Mouse (Mus musculus): ENCODE results near the gene Mrpl3. TPM values are rescaled to one million over a fixed set of nuclear protein-coding genes. Genes with fewer than 3 reads are reported as not detected.
"Not testable (repeated sequence)": the region's sequence is repeated elsewhere in the genome, so short reads cannot be mapped to it uniquely, and the experiment has no call there.

Mrpl3 gene
- polyA plus RNA-seq, 1 experiment from 2014 or later = 105 TPM

GRCm38 (mm10) chr9:105072991-105073748 lies 20.1 kb downstream of the Mrpl3 start:
- Histone ChIP-seq H3K9me3 (no peaks in the 10 kb centered on the region), H3K4me1 (replicated peaks) (peaks cover 7% of the 10 kb centered on the region), H3K27me3 (no peaks in the 10 kb centered on the region), H3K9ac (replicated peaks) (no peak overlapping the region), H3K4me2 (replicated peaks) (no peak overlapping the region), H3K4me3 (replicated peaks) (no peak overlapping the region), H3K27ac (no peak overlapping the region), H3K36me3 (peaks cover 80% of the 10 kb centered on the region)
- 32% methylated on average over 4 of the region's 4 CpGs for WGBS
- ATAC-seq = no peak

DNA sequence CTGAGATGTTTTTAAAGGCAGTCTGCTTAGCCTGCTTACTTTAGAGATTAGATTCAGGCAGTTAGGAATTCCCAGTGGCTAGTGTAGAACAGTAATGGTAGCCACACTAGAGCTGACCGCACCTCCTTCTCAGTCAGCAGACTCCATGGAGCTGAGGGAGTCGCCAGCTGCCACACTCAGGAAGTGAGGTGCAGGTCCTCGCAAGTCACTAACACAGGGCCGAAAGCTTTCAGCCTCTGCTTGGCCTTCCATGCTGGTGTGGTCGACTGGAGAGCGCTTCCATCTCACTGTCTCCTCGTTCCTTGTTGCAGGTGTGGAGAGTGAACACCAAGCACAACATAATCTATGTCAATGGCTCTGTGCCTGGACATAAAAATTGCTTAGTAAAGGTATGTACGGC lies 21.8 kb downstream of the Mrpl3 start:
- Histone ChIP-seq H3K4me3 (replicated peaks) (no peak overlapping the region), H3K4me1 (replicated peaks) (peaks cover 7% of the 10 kb centered on the region), H3K36me3 (peaks cover 73% of the 10 kb centered on the region), H3K27me3 (no peaks in the 10 kb centered on the region), H3K4me2 (replicated peaks) (no peak overlapping the region), H3K27ac (no peak overlapping the region), H3K9me3 (no peaks in the 10 kb centered on the region), H3K9ac (replicated peaks) (no peak overlapping the region)
- no peak for ATAC-seq
- WGBS = 92% methylated on average over 8 of the region's 8 CpGs

DNA sequence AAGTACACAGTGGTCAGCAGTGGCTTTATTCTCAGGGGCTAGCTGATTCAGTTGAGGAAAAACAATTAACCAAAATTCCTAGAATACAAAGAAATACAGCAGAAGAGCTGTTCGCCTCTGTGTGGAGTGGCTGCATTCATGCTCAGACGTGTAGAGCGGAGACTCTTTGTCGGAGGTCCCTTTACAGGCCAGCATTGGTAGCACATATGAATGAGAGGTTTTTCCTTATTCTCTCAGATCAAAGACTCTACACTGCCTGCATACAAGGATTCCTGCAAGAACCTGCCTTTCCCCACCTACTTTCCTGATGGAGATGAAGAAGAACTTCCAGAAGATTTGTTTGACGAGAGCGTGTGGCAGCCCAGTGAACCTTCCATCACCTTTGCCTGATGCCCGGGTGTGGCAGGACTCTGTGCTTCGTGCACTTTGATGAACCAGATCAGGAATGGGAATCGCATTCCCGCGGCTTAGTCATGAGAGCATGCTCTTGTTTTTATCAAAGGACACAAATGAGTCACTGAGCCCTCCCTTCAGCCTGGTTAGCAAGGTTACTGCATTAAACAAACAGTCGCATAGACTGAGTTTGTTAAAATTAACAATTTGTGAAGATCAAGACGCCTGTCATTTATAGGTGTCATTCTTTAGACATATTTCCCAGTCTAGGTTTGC lies 23.9 kb downstream of the Mrpl3 start:
- Histone ChIP-seq H3K36me3 (peaks cover 57% of the 10 kb centered on the region), H3K4me1 (replicated peaks) (peaks cover 7% of the 10 kb centered on the region), H3K27ac (no peak overlapping the region), H3K9me3 (no peaks in the 10 kb centered on the region), H3K4me3 (replicated peaks) (no peak overlapping the region), H3K9ac (replicated peaks) (no peak overlapping the region), H3K4me2 (replicated peaks) (no peak overlapping the region), H3K27me3 (no peaks in the 10 kb centered on the region)
- no peak for ATAC-seq
- 92% methylated on average over 13 of the region's 13 CpGs for WGBS

GRCm38 (mm10) chr9:105078460-105078859 lies 25.4 kb downstream of the Mrpl3 start:
- 89% methylated on average over 4 of the region's 4 CpGs for WGBS
- H3K4me3 ChIP-seq (replicated peaks) = no peak overlapping the region
- peaks cover under 1% of the 10 kb centered on the region; the same call in 1 of the 2 replicates for H3K4me1 ChIP-seq (replicated peaks)
- no peaks in the 10 kb centered on the region for H3K9me3 ChIP-seq
- no peak overlapping the region for H3K27ac ChIP-seq
- H3K9ac ChIP-seq (replicated peaks) = no peak overlapping the region
- no peak for ATAC-seq
- H3K27me3 ChIP-seq = no peaks in the 10 kb centered on the region
- H3K36me3 ChIP-seq = peaks cover 42% of the 10 kb centered on the region
- H3K4me2 ChIP-seq (replicated peaks) = no peak overlapping the region

DNA sequence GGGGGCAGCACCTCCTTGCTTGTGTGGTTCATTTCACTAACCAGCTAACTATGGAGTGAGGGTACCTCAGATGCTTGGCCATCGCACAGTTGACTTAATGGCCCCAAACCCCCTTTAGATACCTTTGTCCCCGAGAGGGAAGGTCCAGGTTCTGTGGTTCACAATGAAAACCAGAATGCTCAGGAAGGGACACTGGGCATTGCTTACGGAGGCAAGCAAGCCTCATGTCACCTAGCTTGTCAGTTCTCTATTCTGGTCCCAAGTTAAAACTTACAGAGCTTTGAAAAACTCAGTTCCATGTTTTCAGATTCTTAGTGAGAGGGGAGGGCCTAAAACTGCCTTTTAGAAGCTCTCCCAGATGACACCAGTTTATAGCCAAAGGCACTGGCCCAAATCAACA lies 27.2 kb downstream of the Mrpl3 start:
- no peak overlapping the region for H3K27ac ChIP-seq
- H3K9ac ChIP-seq (replicated peaks) = no peak overlapping the region
- H3K36me3 ChIP-seq = peaks cover 26% of the 10 kb centered on the region
- H3K9me3 ChIP-seq = no peaks in the 10 kb centered on the region
- no peaks in the 10 kb centered on the region for H3K27me3 ChIP-seq
- no peaks in the 10 kb centered on the region for H3K4me1 ChIP-seq (replicated peaks)
- no peak overlapping the region for H3K4me3 ChIP-seq (replicated peaks)
- H3K4me2 ChIP-seq (replicated peaks) = no peak overlapping the region
- 94% methylated on average over 3 of the region's 3 CpGs for WGBS
- no peak for ATAC-seq

DNA sequence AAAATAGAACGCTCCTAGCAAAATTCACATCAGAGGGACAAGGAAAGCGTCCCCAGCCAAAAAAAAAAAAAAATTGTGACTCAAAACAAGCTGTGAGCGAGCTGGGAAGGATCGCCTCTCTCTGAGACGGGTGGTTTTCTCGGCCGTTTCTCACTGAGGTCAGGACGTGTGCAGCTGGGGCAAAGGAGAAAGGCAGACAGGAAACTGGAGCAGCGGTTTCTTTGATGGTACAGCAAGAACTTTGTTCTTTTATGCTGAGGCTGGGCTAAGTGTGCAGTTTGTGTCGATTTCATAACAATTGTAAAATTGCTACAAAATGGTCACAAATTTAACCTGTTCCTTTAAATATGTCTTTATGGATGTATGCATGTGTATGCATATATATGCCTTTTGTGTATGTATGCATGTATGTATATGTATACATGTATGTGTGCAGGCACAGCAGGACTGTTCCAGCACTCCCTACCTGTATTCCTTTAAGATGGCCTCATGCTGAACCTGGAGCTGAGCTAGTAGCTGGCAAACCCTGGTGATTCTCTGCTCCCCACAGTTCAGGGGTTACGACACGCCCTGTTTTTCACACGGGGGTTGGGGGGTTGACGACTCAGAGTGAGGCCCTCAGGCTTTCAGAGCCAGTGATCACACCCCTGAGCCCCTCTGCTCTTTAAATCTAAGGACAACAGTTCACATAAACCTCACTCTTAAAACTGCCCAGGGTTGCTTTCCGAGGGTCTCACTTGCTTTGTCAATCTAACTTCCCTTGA lies 48.0 kb downstream of the Mrpl3 start:
- Histone ChIP-seq H3K4me3 (replicated peaks) (no peak overlapping the region), H3K9me3 (no peaks in the 10 kb centered on the region), H3K36me3 (no peaks in the 10 kb centered on the region), H3K4me2 (replicated peaks) (no peak overlapping the region), H3K27ac (no peak overlapping the region), H3K9ac (replicated peaks) (no peak overlapping the region), H3K27me3 (no peaks in the 10 kb centered on the region), H3K4me1 (replicated peaks) (0 out of 2 replicates have a peak, but pooled peaks cover 3% of the 10 kb centered on the region)
- ATAC-seq = no peak
- WGBS = 77% methylated on average over 15 of the region's 15 CpGs

- no peak overlapping the region for H3K27ac ChIP-seq
- no peaks in the 10 kb centered on the region for H3K9me3 ChIP-seq
- H3K36me3 ChIP-seq = no peaks in the 10 kb centered on the region
- H3K4me2 ChIP-seq (replicated peaks) = no peak overlapping the region
- H3K27me3 ChIP-seq = no peaks in the 10 kb centered on the region
- H3K4me3 ChIP-seq (replicated peaks) = no peak overlapping the region
- no peak for ATAC-seq
- H3K4me1 ChIP-seq (replicated peaks) = 0 out of 2 replicates have a peak, but pooled peaks cover 3% of the 10 kb centered on the region
- 86% methylated on average over 1 of the region's 1 CpGs for WGBS
- no peak overlapping the region for H3K9ac ChIP-seq (replicated peaks)
These were observed 48.9 kb downstream of the Mrpl3 start for GRCm38 (mm10) chr9:105101911-105102310.

DNA sequence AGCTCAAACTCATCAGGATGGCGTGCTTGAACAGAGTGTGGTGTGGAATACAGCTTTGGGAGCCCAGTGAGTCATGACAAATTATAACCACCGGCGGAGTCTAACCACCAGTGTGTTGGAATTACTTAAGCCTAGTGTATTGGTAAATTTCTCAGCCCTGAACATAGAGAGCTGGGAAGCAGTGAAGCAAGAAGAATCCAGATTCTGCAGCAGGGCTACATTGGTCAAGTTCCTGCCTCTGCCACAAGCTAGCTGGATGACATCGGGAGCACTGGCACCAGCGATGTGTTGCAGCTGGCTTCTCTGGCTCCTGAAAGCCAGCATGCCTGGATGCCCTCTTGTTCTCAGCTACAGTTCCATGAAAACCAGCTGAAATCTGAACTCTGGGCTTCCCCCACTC lies 50.9 kb downstream of the Mrpl3 start:
- Histone ChIP-seq H3K9me3 (no peaks in the 10 kb centered on the region; the same call in 1 of the 2 replicates), H3K36me3 (no peaks in the 10 kb centered on the region), H3K9ac (replicated peaks) (no peak overlapping the region), H3K4me1 (replicated peaks) (no peaks in the 10 kb centered on the region), H3K27ac (no peak overlapping the region), H3K4me3 (replicated peaks) (no peak overlapping the region), H3K27me3 (no peaks in the 10 kb centered on the region), H3K4me2 (replicated peaks) (no peak overlapping the region)
- 80% methylated on average over 5 of the region's 5 CpGs for WGBS
- no peak for ATAC-seq

DNA sequence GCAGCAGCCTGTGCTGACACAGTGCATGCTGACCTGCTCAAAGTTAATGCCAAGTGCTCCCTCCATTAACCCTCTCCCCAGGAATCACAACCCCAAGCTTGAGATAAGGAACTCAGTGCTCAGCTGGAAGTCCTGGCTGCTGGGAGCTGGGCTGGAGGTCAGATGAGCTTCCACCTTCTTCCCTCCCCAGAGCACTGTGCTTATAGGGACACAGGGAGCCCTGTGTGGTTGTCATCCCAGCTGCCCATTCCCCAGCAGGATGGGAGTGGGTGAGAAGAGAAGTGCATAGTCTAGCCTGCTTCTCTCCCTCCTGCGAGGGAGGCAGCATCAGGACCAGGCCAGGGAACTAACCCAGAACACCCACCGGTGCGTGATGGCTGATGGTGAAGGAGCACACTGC lies 72.2 kb downstream of the Mrpl3 start:
- ATAC-seq; H3K9ac ChIP-seq (replicated peaks); H3K27ac ChIP-seq; H3K9me3 ChIP-seq; H3K27me3 ChIP-seq; H3K4me2 ChIP-seq (replicated peaks); H3K4me3 ChIP-seq (replicated peaks); H3K36me3 ChIP-seq: not testable (repeated sequence)
- WGBS = 89% methylated on average over 3 of the region's 3 CpGs
- peaks cover 17% of the 10 kb centered on the region for H3K4me1 ChIP-seq (replicated peaks)

Other genes starting within 250 kb of the Mrpl3 start
- gene Nudt16, start 78.6 kb downstream of the Mrpl3 start, polyA plus RNA-seq (2015; fragmentation: Nextera tagmentation; extraction: Ambion mirVana) = 26.3 and 26.6 TPM in 2 replicates
- not detected in 2 replicates for gene 1700080E11Rik, start 91.9 kb downstream of the Mrpl3 start, polyA plus RNA-seq (2015; fragmentation: Nextera tagmentation; extraction: Ambion mirVana)

Measured in midbrain, embryonic 13.5 days (tissue).